Mouse (Mus musculus): Measurements from ENCODE around the gene Asb2. TPM values are rescaled to one million over a fixed set of nuclear protein-coding genes. Genes with fewer than 3 reads are reported as not detected.

The Asb2 gene
- total and polyA plus RNA-seq, 2 experiments from 2014 or later: 0.93 to 1.9 TPM

GRCm38 (mm10) chr12:103332879-103333278 is 22.9 kb downstream of the Asb2 start:
- no peaks in the 10 kb centered on the region for H3K27me3 ChIP-seq (ENCODE audit: insufficient read depth, low read length)
- H3K4me1 ChIP-seq (ENCODE audit: insufficient read depth, low read length): no peaks in the 10 kb centered on the region
- TF ChIP-seq CTCF (IDR thresholded peaks at IDR 0.05): no peak
- H3K4me3 ChIP-seq (ENCODE audit: low read depth, low read length): no peak overlapping the region
- WGBS: 89% methylated on average over 2 of the region's 2 CpGs
- no peak overlapping the region for H3K27ac ChIP-seq (ENCODE audit: low read depth, low read length)
- no peak overlapping the region for H3K4me2 ChIP-seq (ENCODE audit: low read depth, low read length, poor library complexity, severe bottlenecking)
- H3K9ac ChIP-seq (replicated peaks; ENCODE audit: low read length, poor library complexity, severe bottlenecking): no peak overlapping the region
- no peaks in the 10 kb centered on the region for H3K36me3 ChIP-seq (ENCODE audit: insufficient read depth, low read length)
- no peak for ATAC-seq (ENCODE audit: low FRiP score)
- no peak for DNase-seq (ENCODE audit: low spot score)
- H3K9me3 ChIP-seq (ENCODE audit: low read length): no peaks in the 10 kb centered on the region

- Histone ChIP-seq H3K36me3 (ENCODE audit: insufficient read depth, low read length) (no peaks in the 10 kb centered on the region), H3K4me2 (ENCODE audit: low read depth, low read length, poor library complexity, severe bottlenecking) (no peak overlapping the region), H3K9ac (replicated peaks; ENCODE audit: low read length, poor library complexity, severe bottlenecking) (no peak overlapping the region), H3K27me3 (ENCODE audit: insufficient read depth, low read length) (no peaks in the 10 kb centered on the region), H3K9me3 (ENCODE audit: low read length) (no peaks in the 10 kb centered on the region), H3K4me1 (ENCODE audit: insufficient read depth, low read length) (no peaks in the 10 kb centered on the region), H3K4me3 (ENCODE audit: low read depth, low read length) (no peak overlapping the region), H3K27ac (ENCODE audit: low read depth, low read length) (no peak overlapping the region)
- WGBS: 52% methylated on average over 4 of the region's 4 CpGs
- no peak for ATAC-seq (ENCODE audit: low FRiP score)
- DNase-seq (ENCODE audit: low spot score): no peak
- no peak for TF ChIP-seq CTCF (IDR thresholded peaks at IDR 0.05)
These were observed 24.3 kb downstream of the Asb2 start for GRCm38 (mm10) chr12:103331491-103331890.

GRCm38 (mm10) chr12:103328448-103329191 is 27.2 kb downstream of the Asb2 start:
- H3K9me3 ChIP-seq (ENCODE audit: low read length): no peaks in the 10 kb centered on the region
- no peaks in the 10 kb centered on the region for H3K36me3 ChIP-seq (ENCODE audit: insufficient read depth, low read length)
- DNase-seq (ENCODE audit: low spot score): no peak
- no peak for ATAC-seq (ENCODE audit: low FRiP score)
- 63% methylated on average over 7 of the region's 7 CpGs for WGBS
- H3K4me1 ChIP-seq (ENCODE audit: insufficient read depth, low read length): no peaks in the 10 kb centered on the region
- H3K4me2 ChIP-seq (ENCODE audit: low read depth, low read length, poor library complexity, severe bottlenecking): no peak overlapping the region
- no peak overlapping the region for H3K9ac ChIP-seq (replicated peaks; ENCODE audit: low read length, poor library complexity, severe bottlenecking)
- no peak overlapping the region for H3K4me3 ChIP-seq (ENCODE audit: low read depth, low read length)
- no peaks in the 10 kb centered on the region for H3K27me3 ChIP-seq (ENCODE audit: insufficient read depth, low read length)
- TF ChIP-seq CTCF (IDR thresholded peaks at IDR 0.05): no peak
- H3K27ac ChIP-seq (ENCODE audit: low read depth, low read length): no peak overlapping the region

GRCm38 (mm10) chr12:103327107-103327506 is 28.7 kb downstream of the Asb2 start:
- WGBS: 13% methylated on average over 7 of the region's 7 CpGs
- no peaks in the 10 kb centered on the region for H3K27me3 ChIP-seq (ENCODE audit: insufficient read depth, low read length)
- H3K4me2 ChIP-seq (ENCODE audit: low read depth, low read length, poor library complexity, severe bottlenecking): no peak overlapping the region

GRCm38 (mm10) chr12:103326569-103326968 is 29.2 kb downstream of the Asb2 start:
- Histone ChIP-seq H3K36me3 (ENCODE audit: insufficient read depth, low read length) (no peaks in the 10 kb centered on the region), H3K4me1 (ENCODE audit: insufficient read depth, low read length) (no peaks in the 10 kb centered on the region), H3K27ac (ENCODE audit: low read depth, low read length) (no peak overlapping the region), H3K4me2 (ENCODE audit: low read depth, low read length, poor library complexity, severe bottlenecking) (no peak overlapping the region), H3K9ac (replicated peaks; ENCODE audit: low read length, poor library complexity, severe bottlenecking) (no peak overlapping the region), H3K27me3 (ENCODE audit: insufficient read depth, low read length) (no peaks in the 10 kb centered on the region), H3K9me3 (ENCODE audit: low read length) (no peaks in the 10 kb centered on the region), H3K4me3 (ENCODE audit: low read depth, low read length) (no peak overlapping the region)
- ATAC-seq (ENCODE audit: low FRiP score) (no peak), DNase-seq (ENCODE audit: low spot score) (no peak)
- no peak for TF ChIP-seq CTCF (IDR thresholded peaks at IDR 0.05)
- WGBS: 79% methylated on average over 4 of the region's 4 CpGs

More at GRCm38 (mm10) chr12:103327107-103327506, 28.7 kb downstream of the Asb2 start:
- no peak for TF ChIP-seq CTCF (IDR thresholded peaks at IDR 0.05)
- H3K27ac ChIP-seq (ENCODE audit: low read depth, low read length): no peak overlapping the region
- ATAC-seq (ENCODE audit: low FRiP score): no peak
- H3K9ac ChIP-seq (replicated peaks; ENCODE audit: low read length, poor library complexity, severe bottlenecking): no peak overlapping the region
- H3K36me3 ChIP-seq (ENCODE audit: insufficient read depth, low read length): no peaks in the 10 kb centered on the region
- no peaks in the 10 kb centered on the region for H3K4me1 ChIP-seq (ENCODE audit: insufficient read depth, low read length)
- no peak for DNase-seq (ENCODE audit: low spot score)
- no peaks in the 10 kb centered on the region for H3K9me3 ChIP-seq (ENCODE audit: low read length)
- H3K4me3 ChIP-seq (ENCODE audit: low read depth, low read length): no peak overlapping the region

GRCm38 (mm10) chr12:103325156-103325857 is 30.5 kb downstream of the Asb2 start:
- Histone ChIP-seq H3K4me1 (ENCODE audit: insufficient read depth, low read length) (no peaks in the 10 kb centered on the region), H3K9ac (replicated peaks; ENCODE audit: low read length, poor library complexity, severe bottlenecking) (no peak overlapping the region), H3K4me2 (ENCODE audit: low read depth, low read length, poor library complexity, severe bottlenecking) (peak overlapping the region; percentile 46), H3K27ac (ENCODE audit: low read depth, low read length) (no peak overlapping the region), H3K4me3 (ENCODE audit: low read depth, low read length) (peak overlapping the region; percentile 27), H3K27me3 (ENCODE audit: insufficient read depth, low read length) (no peaks in the 10 kb centered on the region), H3K9me3 (ENCODE audit: low read length) (no peaks in the 10 kb centered on the region), H3K36me3 (ENCODE audit: insufficient read depth, low read length) (no peaks in the 10 kb centered on the region)
- ATAC-seq (ENCODE audit: low FRiP score): peak; percentile 96
- DNase-seq (ENCODE audit: low spot score): peak; percentile 97
- 7% methylated on average over 60 of the region's 60 CpGs for WGBS
- peak; percentile 93 for TF ChIP-seq CTCF (IDR thresholded peaks at IDR 0.05)

Data from midbrain, postnatal 0 days (tissue).